Mouse (Mus musculus): ENCODE measurements at regions not wholly inside any gene's neighbourhood (a gene's known extent, or its start where the extent isn't known, plus 50 kb on each side); places are given as distances from the start of the nearest gene placed in this dataset.
A peak's percentile ranks its signal among the peaks of the same experiment; 100 is the strongest.

DNA sequence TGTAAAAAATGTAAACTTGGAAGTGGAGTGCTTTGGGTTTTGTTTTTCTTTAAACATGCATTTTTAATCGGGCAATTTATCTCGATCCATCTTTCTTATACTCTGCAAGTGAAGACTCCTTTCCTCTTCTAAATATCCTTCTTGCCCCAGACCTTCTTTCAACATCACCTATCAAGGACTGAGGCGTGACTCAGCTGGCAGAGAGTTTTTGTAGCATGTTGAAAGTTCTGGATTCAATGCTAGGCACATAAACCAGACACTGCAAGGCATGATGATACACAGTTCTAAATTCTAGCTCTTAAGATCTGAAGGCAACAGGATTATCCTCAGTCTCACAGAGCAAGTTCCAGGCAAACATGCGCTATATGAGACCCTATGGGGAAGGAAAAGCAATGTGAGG is 88.1 kb upstream of the Akirin2 start:
- Histone ChIP-seq H3K27ac (ENCODE audit: control insufficient read depth, low read depth, low read length) (no peak overlapping the region), H3K9me3 (replicated peaks; ENCODE audit: insufficient read depth, low read length) (no peaks in the 10 kb centered on the region), H3K4me1 (ENCODE audit: control insufficient read depth in 1 of 2, insufficient read depth in 2 of 2, low read length in 2 of 2) (no peaks in the 10 kb centered on the region), H3K9ac (ENCODE audit: control insufficient read depth, low read depth, low read length, poor library complexity, severe bottlenecking) (no peak overlapping the region), H3K36me3 (ENCODE audit: control insufficient read depth in 1 of 2, insufficient read depth in 2 of 2, low read length in 2 of 2) (no peaks in the 10 kb centered on the region), H3K4me3 (ENCODE audit: control insufficient read depth in 1 of 2, insufficient read depth in 1 of 2, low read depth in 2 of 2, low read length in 2 of 2) (no peak overlapping the region), H3K79me2 (ENCODE audit: control insufficient read depth, insufficient read depth, low read length, poor library complexity) (no peaks in the 10 kb centered on the region), H3K27me3 (ENCODE audit: control insufficient read depth in 1 of 2, insufficient read depth in 2 of 2, low read length in 2 of 2) (no peaks in the 10 kb centered on the region; a peak in 1 of 4 replicates)
- TF ChIP-seq E2F4 (IDR thresholded peaks at IDR 0.05; ENCODE audit: borderline replicate concordance, low read depth, low read length) (no peak), ZNF384 (IDR thresholded peaks at IDR 0.05; ENCODE audit: low read depth, low read length) (no peak), MYC (IDR thresholded peaks at IDR 0.05; ENCODE audit: low read depth, low read length) (no peak), POLR2AphosphoS5 (IDR thresholded peaks at IDR 0.05; ENCODE audit: borderline replicate concordance, low read depth, low read length) (no peak), MEF2A (IDR thresholded peaks at IDR 0.05; ENCODE audit: extremely low read depth, insufficient replicate concordance, low read depth, low read length, poor library complexity, severe bottlenecking) (no peak), ELF1 (IDR thresholded peaks at IDR 0.05; ENCODE audit: low read depth, low read length) (no peak), GABPA (IDR thresholded peaks at IDR 0.05; ENCODE audit: low read depth, low read length) (no peak), USF1 (IDR thresholded peaks at IDR 0.05; ENCODE audit: low read depth, low read length) (no peak), ETS1 (IDR thresholded peaks at IDR 0.05; ENCODE audit: low read depth, low read length) (no peak), EP300 (IDR thresholded peaks at IDR 0.05; ENCODE audit: low read depth in 1 of 2, low read length in 2 of 2) (no peak), RCOR1 (IDR thresholded peaks at IDR 0.05; ENCODE audit: low read depth, low read length) (no peak), TBP (IDR thresholded peaks at IDR 0.05; ENCODE audit: low read depth, low read length) (no peak), NRF1 (IDR thresholded peaks at IDR 0.05; ENCODE audit: insufficient read depth, low read depth, low read length, poor library complexity, severe bottlenecking) (no peak), TCF12 (IDR thresholded peaks at IDR 0.05; ENCODE audit: low read depth, low read length) (no peak), CTCF (IDR thresholded peaks at IDR 0.05 in 2 of 3, conservative IDR thresholded peaks at IDR 0.05 in 1 of 3; ENCODE audit: control insufficient read depth in 1 of 3, insufficient read depth in 1 of 3, low read depth in 2 of 3, low read length in 3 of 3, poor library complexity in 1 of 3, severe bottlenecking in 1 of 3) (no peak), SIN3A (IDR thresholded peaks at IDR 0.05; ENCODE audit: low read length) (no peak), CHD2 (IDR thresholded peaks at IDR 0.05; ENCODE audit: low read length) (no peak), RAD21 (IDR thresholded peaks at IDR 0.05; ENCODE audit: low read depth, low read length) (no peak)
- DNase-seq (ENCODE audit: low read depth, low spot score) = no peak

DNA sequence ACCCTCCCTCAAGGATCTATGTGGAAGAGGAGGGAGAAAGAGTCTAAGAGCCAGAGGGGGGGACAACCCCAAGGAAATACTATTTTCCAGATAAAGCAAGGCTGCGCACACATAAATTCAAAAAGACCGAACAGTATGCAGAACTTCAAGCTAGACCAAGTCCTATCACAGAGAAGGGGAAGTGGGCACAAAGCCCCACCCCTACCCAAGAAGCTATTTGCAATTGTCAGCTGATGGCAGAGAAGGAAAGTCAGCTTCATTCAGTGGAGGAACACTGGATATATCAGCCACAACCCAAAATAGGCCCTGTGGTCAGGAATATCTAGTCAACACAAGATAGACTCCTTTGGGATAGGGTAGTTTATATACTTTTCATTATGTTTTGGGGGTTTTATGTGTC is 84.9 kb upstream of the Akirin2 start:
- Histone ChIP-seq H3K36me3 (ENCODE audit: control insufficient read depth in 1 of 2, insufficient read depth in 2 of 2, low read length in 2 of 2) (no peaks in the 10 kb centered on the region), H3K9me3 (replicated peaks; ENCODE audit: insufficient read depth, low read length) (no peaks in the 10 kb centered on the region), H3K4me3 (ENCODE audit: control insufficient read depth in 1 of 2, insufficient read depth in 1 of 2, low read depth in 2 of 2, low read length in 2 of 2) (no peak overlapping the region), H3K27me3 (ENCODE audit: control insufficient read depth in 1 of 2, insufficient read depth in 2 of 2, low read length in 2 of 2) (no peaks in the 10 kb centered on the region; a peak in 1 of 4 replicates), H3K4me1 (ENCODE audit: control insufficient read depth in 1 of 2, insufficient read depth in 2 of 2, low read length in 2 of 2) (no peaks in the 10 kb centered on the region), H3K79me2 (ENCODE audit: control insufficient read depth, insufficient read depth, low read length, poor library complexity) (no peaks in the 10 kb centered on the region), H3K9ac (ENCODE audit: control insufficient read depth, low read depth, low read length, poor library complexity, severe bottlenecking) (no peak overlapping the region), H3K27ac (ENCODE audit: control insufficient read depth, low read depth, low read length) (no peak overlapping the region)
- peak; percentile 6 for DNase-seq (ENCODE audit: low read depth, low spot score)
- TF ChIP-seq ZKSCAN1 (IDR thresholded peaks at IDR 0.05; ENCODE audit: low read depth, low read length) (no peak), JUND (IDR thresholded peaks at IDR 0.05; ENCODE audit: low read depth, low read length) (no peak), UBTF (IDR thresholded peaks at IDR 0.05; ENCODE audit: borderline replicate concordance, insufficient read depth, low read depth, low read length) (no peak), ZMIZ1 (IDR thresholded peaks at IDR 0.05; ENCODE audit: low read depth, low read length) (no peak), TCF12 (IDR thresholded peaks at IDR 0.05; ENCODE audit: low read depth, low read length) (no peak), TAL1 (IDR thresholded peaks at IDR 0.05; ENCODE audit: low read length) (no peak), NRF1 (IDR thresholded peaks at IDR 0.05; ENCODE audit: insufficient read depth, low read depth, low read length, poor library complexity, severe bottlenecking) (no peak), POLR2AphosphoS2 (IDR thresholded peaks at IDR 0.05; ENCODE audit: low read length) (no peak), USF1 (IDR thresholded peaks at IDR 0.05; ENCODE audit: low read depth, low read length) (no peak), MXI1 (IDR thresholded peaks at IDR 0.05; ENCODE audit: low read depth, low read length) (no peak), CTCF (IDR thresholded peaks at IDR 0.05 in 2 of 3, conservative IDR thresholded peaks at IDR 0.05 in 1 of 3; ENCODE audit: control insufficient read depth in 1 of 3, insufficient read depth in 1 of 3, low read depth in 2 of 3, low read length in 3 of 3, poor library complexity in 1 of 3, severe bottlenecking in 1 of 3) (no peak), KAT2A (conservative IDR thresholded peaks at IDR 0.05; ENCODE audit: low read depth, low read length) (no peak), ZNF384 (IDR thresholded peaks at IDR 0.05; ENCODE audit: low read depth, low read length) (no peak), MAX (IDR thresholded peaks at IDR 0.05; ENCODE audit: low read length) (no peak), MAZ (IDR thresholded peaks at IDR 0.05; ENCODE audit: low read depth, low read length) (no peak), ETS1 (IDR thresholded peaks at IDR 0.05; ENCODE audit: low read depth, low read length) (no peak), MYB (IDR thresholded peaks at IDR 0.05; ENCODE audit: low read depth, low read length) (no peak)
